Mouse (Mus musculus): ENCODE data around the gene Arhgap31. TPM values are rescaled to one million over a fixed set of nuclear protein-coding genes. Genes with fewer than 3 reads are reported as not detected.
A peak's percentile ranks its signal among the peaks of the same experiment; 100 is the strongest.
"Not testable (repeated sequence)": the region's sequence is repeated elsewhere in the genome, so short reads cannot be mapped to it uniquely, and the experiment has no call there.

Gene Arhgap31
- total RNA-seq, 2 experiments from 2014 or later: 20.3 to 25.5 TPM

DNA sequence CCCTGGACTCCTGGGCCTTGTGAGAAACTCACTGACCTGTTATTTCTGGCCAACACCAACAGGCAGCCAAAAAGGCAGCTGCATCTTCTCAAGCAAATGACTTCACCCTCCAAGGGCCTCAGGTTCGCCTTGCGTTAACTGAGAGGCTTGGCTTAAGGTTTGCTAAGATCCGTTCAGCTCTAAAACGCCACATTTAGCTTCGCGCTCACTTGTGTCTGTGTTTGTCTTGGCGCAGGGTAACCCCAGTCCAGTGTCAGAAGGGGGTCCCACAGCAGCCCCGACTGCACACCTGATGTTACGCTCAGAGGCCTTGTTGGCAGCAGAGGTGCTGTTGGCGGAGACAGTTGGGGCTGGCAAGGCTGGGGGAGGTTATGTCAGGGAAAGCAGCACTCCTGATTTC, 23.3 kb downstream of the Arhgap31 start:
- DNase-seq (ENCODE audit: low spot score in 2 of 2): no peak

- DNase-seq (ENCODE audit: low spot score in 2 of 2): no peak
These were observed 24.4 kb downstream of the Arhgap31 start for GRCm38 (mm10) chr16:38688531-38689264.

- DNase-seq (ENCODE audit: low spot score in 2 of 2): no peak
These were observed 25.4 kb downstream of the Arhgap31 start for GRCm38 (mm10) chr16:38687673-38688072.

GRCm38 (mm10) chr16:38683094-38683493, 30.0 kb downstream of the Arhgap31 start:
- no peak for DNase-seq (ENCODE audit: low spot score in 2 of 2)

DNA sequence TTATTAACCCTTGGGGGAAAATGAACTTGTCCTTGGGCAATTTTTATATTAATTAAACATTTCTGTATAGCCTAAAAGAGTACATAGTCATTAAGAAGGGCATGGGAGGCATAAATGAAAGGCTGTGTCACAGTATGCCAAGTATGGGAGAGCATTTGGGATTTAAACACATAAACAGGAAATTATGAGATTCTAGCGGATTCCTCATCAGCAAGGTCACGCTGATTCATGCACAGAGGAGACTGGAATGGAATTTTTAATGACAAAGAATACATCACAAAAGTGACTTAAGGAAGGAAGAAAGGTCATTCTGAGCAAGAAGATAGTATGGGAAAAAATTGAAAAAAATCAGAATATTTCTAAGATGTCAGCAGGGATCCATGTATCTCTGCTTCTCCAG, 31.8 kb downstream of the Arhgap31 start:
- DNase-seq (ENCODE audit: low spot score in 2 of 2): no peak

- DNase-seq (ENCODE audit: low spot score in 2 of 2): no peak
These were observed 33.5 kb downstream of the Arhgap31 start for GRCm38 (mm10) chr16:38679431-38680021.

- DNase-seq (ENCODE audit: low spot score in 2 of 2): no peak
These were observed 34.2 kb downstream of the Arhgap31 start for GRCm38 (mm10) chr16:38678853-38679252.

GRCm38 (mm10) chr16:38677941-38678340, 35.1 kb downstream of the Arhgap31 start:
- not testable (repeated sequence) for DNase-seq (ENCODE audit: low spot score in 2 of 2)

DNA sequence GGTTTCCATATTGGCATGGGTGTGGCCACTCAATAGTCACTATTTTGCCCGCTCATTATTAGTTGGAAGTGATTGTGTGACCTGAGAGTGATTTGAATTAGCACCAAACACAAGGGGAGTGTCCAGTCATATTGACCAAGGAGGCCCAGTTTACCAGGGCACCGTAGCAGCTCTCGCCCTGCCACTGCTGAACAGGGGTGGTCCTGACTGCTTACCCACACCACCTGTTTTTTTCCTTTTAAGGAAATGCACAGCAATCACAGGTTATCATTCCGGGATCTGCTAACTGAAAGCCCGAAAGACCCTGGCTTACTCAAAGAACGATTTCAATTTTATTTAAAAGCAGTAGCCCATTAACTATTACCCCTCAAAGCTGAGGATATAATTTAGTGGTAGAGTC, 35.9 kb downstream of the Arhgap31 start:
- no peak for DNase-seq (ENCODE audit: low spot score in 2 of 2)

DNA sequence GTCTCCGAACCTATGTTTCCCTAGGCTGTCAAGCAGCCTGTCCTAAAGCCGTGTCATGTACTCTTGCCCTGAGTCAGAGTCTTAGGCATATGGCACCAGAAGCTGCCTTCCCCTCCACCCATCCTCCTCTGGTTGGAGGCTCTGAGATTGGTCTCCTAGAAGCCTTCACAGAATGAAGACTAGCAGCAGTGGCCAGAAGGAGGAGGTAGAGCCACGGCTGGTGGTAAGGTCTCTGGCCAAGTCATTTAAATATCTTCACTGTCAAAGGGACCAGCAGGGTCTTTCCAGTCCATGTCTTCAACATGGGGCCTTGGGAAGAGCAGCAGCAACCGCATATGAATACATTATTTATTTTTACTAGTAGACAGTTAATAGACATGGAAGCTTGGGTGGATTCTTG, 36.4 kb downstream of the Arhgap31 start:
- no peak for DNase-seq (ENCODE audit: low spot score in 2 of 2)

DNA sequence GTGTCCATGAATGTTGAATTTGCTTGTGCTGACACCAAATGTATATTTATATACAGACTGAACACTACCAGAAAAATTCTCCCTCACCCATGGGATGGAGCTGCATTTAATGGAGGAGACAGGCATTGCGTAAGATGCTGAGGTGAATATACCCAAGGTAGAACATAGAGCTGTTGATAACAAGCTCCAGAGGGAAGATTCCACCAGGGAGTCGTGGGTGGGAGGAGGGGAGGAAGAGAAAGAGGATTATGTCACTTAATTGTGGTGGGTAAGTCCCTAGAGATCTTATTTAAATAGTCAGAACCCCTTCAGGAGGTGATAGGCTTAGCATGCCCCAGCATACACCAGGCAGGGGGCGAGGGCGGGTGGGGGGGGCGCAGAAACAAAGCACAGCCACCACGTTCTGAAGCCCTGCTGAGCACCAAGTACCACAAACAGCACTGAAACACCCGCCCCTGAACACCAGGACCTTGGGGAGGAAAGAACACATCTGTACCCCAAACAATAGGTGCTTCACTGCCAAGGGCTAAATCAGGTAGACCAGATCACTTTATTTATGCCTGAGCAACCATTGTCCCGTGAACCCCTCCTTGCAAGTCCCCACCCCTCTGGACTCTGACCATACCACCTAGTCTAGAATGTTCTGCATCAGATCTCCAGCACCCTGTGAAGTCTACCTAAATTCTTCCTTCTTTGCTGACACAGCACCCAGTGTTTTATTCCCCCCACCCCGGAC, 37.3 kb downstream of the Arhgap31 start:
- no peak for DNase-seq (ENCODE audit: low spot score in 2 of 2)

- DNase-seq (ENCODE audit: low spot score in 2 of 2): no peak
These were observed 38.2 kb downstream of the Arhgap31 start for GRCm38 (mm10) chr16:38674891-38675290.

DNA sequence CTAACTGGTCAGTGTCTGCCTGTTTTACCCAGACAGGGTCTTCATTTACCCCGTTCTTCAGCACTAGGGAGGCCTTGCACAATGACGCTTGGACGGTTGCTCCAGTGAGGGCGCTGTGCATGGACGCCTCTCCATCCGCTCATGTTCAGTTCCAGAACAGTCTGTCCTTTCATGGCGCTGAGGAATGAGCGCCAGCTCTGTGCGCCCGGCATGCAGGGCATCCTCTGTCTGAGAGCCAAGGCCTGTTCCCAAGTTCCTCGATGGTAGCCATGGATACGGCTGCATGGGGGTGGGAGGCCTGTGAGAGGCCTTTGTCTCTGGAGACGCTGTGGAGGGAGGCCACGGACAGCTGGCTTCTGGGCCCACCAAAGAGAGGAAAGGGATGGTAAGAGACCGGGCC, 39.6 kb downstream of the Arhgap31 start:
- DNase-seq (ENCODE audit: low spot score in 2 of 2): no peak

DNA sequence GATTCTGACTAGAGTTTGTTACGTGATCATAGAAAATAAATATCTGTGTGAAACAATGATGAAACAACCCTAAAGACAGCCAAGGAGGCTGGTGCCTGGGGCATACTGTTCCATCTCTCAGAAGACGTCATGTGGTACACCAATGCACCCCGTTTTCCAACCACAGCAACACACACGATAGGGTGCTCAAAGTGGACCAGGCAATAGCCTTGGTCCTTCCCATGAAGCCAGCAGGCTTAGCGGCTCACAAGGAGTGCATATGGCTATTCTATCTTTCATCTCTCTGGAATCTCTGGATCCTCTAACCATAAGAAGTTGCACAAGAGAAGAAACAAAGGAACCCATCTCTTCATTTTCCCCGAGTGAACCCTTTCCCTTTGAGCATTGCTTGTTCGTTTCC, 40.1 kb downstream of the Arhgap31 start:
- no peak for DNase-seq (ENCODE audit: low spot score in 2 of 2)

GRCm38 (mm10) chr16:38672370-38672769, 40.7 kb downstream of the Arhgap31 start:
- DNase-seq (ENCODE audit: low spot score in 2 of 2): no peak

DNA sequence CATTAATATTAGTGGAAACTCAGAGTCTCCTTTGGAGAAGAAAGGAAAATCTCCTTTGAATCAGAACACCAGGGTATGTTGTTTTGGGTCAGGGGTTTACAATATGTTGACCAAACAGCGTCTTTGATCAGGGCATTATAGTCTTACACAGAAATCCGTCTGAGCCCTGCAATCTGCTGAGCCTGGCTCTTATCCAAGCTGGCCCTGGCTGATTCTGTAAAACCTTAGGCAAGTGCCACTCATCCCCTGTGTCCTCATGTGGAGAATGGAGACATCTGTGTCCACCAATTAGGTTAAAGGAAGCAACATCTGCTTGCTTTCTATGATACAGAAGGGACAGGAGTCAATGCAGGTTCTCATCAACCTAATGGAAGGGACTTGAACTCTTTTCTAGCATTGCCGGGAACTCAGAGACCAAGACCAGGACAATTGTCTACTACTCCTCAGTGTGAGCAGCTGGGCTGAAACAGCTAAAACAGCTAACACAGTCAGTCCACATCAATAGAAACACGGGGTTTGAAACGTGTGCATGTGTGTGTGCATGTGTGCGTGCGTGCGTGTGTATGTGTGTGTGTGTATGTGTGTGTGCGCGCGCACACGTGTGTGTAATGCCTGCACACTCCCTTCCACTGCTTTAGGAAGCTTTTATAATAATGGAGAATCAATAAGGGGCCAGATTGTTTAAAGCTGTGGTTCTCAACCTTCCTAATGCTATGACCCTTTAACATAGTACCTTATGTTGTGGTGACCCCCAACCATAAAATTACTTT, 42.3 kb downstream of the Arhgap31 start:
- DNase-seq (ENCODE audit: low spot score in 2 of 2): no peak

DNA sequence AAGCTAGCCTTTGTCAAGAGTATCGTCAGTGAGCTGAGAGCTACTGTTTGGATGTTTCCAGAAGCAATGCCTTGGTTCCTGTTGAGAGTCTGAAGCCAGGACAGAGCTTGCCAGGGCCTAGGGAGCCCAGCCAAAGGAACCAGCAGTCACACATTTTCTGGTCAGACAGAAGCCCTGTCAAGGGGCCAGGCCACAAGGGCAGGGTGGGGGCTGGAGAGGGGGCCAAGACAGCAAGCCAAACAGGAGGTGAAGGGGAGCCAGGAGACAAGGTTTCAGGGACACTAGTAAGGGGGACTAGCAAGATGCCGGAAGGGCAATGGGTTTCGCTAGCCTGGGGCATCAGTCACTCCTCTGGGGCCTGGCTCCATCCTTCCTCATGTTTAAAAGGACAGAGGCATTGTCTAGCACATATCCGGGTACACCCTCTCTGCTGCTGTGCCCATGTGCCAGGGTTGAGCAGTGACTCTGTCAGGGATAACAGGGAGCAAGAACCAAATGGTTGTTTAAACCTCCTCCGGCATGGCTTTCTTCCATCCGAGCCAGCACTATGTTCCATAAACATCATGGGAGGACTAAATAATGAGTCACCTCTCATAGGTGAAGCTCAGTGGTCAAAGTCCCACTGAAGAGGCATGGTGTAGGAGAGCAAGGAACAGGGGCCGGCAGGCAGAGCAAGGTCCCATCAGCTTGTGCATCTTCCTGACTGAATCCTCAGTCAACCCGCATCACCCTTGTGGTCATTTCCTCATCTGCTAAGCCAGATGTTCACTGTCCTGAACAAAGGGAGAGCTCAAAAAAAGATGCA, 44.0 kb downstream of the Arhgap31 start:
- no peak for DNase-seq (ENCODE audit: low spot score in 2 of 2)

GRCm38 (mm10) chr16:38666523-38666922, 46.6 kb downstream of the Arhgap31 start:
- DNase-seq (ENCODE audit: low spot score in 2 of 2): no peak

DNA sequence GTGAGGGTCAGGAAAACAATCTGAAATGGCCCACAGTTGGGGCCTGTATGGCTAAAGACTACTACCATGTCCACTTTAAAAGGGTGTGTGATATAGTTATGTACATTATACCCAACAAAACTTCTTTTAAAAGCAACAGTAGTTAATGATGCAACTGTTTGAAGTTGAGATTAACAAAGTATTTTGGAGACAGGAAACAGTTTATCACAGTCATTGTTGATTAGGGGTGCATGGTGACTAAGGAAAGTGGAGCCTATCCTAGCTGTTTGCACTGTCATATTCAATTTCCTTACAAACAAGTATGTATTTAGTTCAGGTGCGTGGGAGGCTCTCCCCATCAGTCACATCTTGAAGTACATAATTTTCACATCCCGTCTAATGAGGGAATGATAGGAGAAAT, 47.1 kb downstream of the Arhgap31 start:
- no peak for DNase-seq (ENCODE audit: low spot score in 2 of 2)

GRCm38 (mm10) chr16:38662575-38662974, 50.5 kb downstream of the Arhgap31 start:
- DNase-seq (ENCODE audit: low spot score in 2 of 2): no peak

DNA sequence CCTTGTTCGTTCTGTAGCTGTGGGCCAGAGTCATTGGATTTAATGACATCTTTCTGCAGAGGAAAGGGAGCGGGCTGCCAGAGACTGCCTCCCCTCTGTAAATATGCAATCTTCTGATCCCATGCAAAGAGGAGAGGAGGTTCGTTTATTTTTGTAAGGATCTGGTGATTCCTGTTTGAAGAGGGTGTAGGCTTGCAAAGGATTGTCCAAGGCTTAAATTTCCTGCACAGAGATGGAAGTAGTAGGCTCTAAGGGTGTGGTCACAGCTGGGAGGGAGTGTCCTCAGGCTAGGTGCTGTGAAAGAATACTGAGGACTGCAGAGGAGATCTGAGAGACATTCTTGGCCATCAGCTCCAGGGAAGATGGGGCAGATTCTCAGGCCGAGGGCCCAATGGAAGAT, 58.8 kb downstream of the Arhgap31 start:
- DNase-seq (ENCODE audit: low spot score in 2 of 2): peak in 1 of 2 experiments; percentile 9
